Mouse (Mus musculus) gastrocnemius, postnatal 4 days (tissue): Measurements from ENCODE around the gene Skap1. TPM values are rescaled to one million over a fixed set of nuclear protein-coding genes. Genes with fewer than 3 reads are reported as not detected.

Experiments
- DNase-seq, 2 experiments: peaks; one replicate each; pipeline ENCODE4 v3.0.0; 2021 to 2022; ENCODE audit warnings: low spot score in 2 of 2, mixed read lengths in 2 of 2
- long read RNA-seq, 2 experiments: library from polyadenylated mRNA; stranded (forward); transcript quantifications; one replicate each; pipeline ENCODE4 v2.0.0; 2021
- total RNA-seq, 2 experiments: library from RNA; stranded (reverse); gene quantifications; 2 replicates each; pipeline ENCODE4 v1.2.3; 2021

The Skap1 gene
- under 1 TPM in 1 of 2 experiments, not detected in 1; 0.39 TPM for total RNA-seq
- long read RNA-seq, experiment 1 = 0 reads
- long read RNA-seq, experiment 2, partial matches to known transcripts = 0 of 1 reads
- long read RNA-seq, experiment 2, other reads (novel, unspliced or antisense) = 0 of 1 reads

GRCm38 (mm10) chr11:96463986-96464715, at the start of gene Skap1:
Gene Skap1, plus strand, starts transcription at chr11:96464593.
- DNase-seq = no peak

GRCm38 (mm10) chr11:96421074-96421473, 43.3 kb upstream of the Skap1 start:
- DNase-seq = no peak

GRCm38 (mm10) chr11:96421517-96422265, 42.7 kb upstream of the Skap1 start:
- no peak for DNase-seq

GRCm38 (mm10) chr11:96425193-96425592, 39.2 kb upstream of the Skap1 start:
- DNase-seq = no peak

GRCm38 (mm10) chr11:96426191-96426590, 38.2 kb upstream of the Skap1 start:
- DNase-seq = no peak

GRCm38 (mm10) chr11:96426805-96427204, 37.6 kb upstream of the Skap1 start:
- DNase-seq = no peak

GRCm38 (mm10) chr11:96429062-96429461, 35.3 kb upstream of the Skap1 start:
- no peak for DNase-seq

- DNase-seq = no peak
Measured at GRCm38 (mm10) chr11:96429891-96430290, 34.5 kb upstream of the Skap1 start.

GRCm38 (mm10) chr11:96431871-96432270, 32.5 kb upstream of the Skap1 start:
- no peak for DNase-seq

GRCm38 (mm10) chr11:96434888-96435287, 29.5 kb upstream of the Skap1 start:
- DNase-seq = no peak

- DNase-seq = no peak
Measured at GRCm38 (mm10) chr11:96436525-96436924, 27.9 kb upstream of the Skap1 start.

GRCm38 (mm10) chr11:96438787-96439186, 25.6 kb upstream of the Skap1 start:
- DNase-seq = peak in 1 of 2 experiments; percentile 25

- DNase-seq = no peak
Measured at GRCm38 (mm10) chr11:96441546-96442185, 22.7 kb upstream of the Skap1 start.

GRCm38 (mm10) chr11:96442468-96442867, 21.9 kb upstream of the Skap1 start:
- DNase-seq = no peak

- no peak for DNase-seq
Measured at GRCm38 (mm10) chr11:96447931-96448330, 16.5 kb upstream of the Skap1 start.

GRCm38 (mm10) chr11:96455111-96455510, 9.3 kb upstream of the Skap1 start:
- DNase-seq = no peak

GRCm38 (mm10) chr11:96455699-96456326, 8.6 kb upstream of the Skap1 start:
- DNase-seq = no peak

- no peak for DNase-seq
Measured at GRCm38 (mm10) chr11:96456508-96457305, 7.7 kb upstream of the Skap1 start.

GRCm38 (mm10) chr11:96461766-96462165, 2.6 kb upstream of the Skap1 start:
- DNase-seq = no peak

- DNase-seq = no peak
Measured at GRCm38 (mm10) chr11:96462191-96462752, 2.1 kb upstream of the Skap1 start.
